Mouse (Mus musculus): ENCODE results near the gene Kcnab2. TPM values are rescaled to one million over a fixed set of nuclear protein-coding genes. Genes with fewer than 3 reads are reported as not detected.

Kcnab2 gene
- total and polyA plus RNA-seq, 3 experiments: 35.3 to 95.8 (median 58.3) TPM

GRCm38 (mm10) chr4:152428259-152428658 is 49.4 kb downstream of the Kcnab2 start:
- H3K27ac ChIP-seq (ENCODE audit: insufficient read depth, low read depth): peak overlapping the region; percentile 16; the same call in 1 of the 2 replicates
- H3K79me2 ChIP-seq (replicated peaks; ENCODE audit: control insufficient read depth, extremely low read depth, insufficient read depth, poor library complexity, severe bottlenecking): no peaks in the 10 kb centered on the region
- no peaks in the 10 kb centered on the region for H3K27me3 ChIP-seq (replicated peaks)
- H3K4me1 ChIP-seq (ENCODE audit: control insufficient read depth in 1 of 2, insufficient read depth in 2 of 2): peaks cover 6 to 28% of the 10 kb centered on the region in 2 experiments
- dilution Hi-C loops (cut with MboI; ENCODE audit: extremely low pct_ligation_motif_present, extremely low pct_unique_long_range_greater_than_20kb, low sequenced_read_pairs): no loop called here
- peaks cover 7% of the 10 kb centered on the region for H3K9me3 ChIP-seq (replicated peaks; ENCODE audit: low read length)
- peak; percentile 79 for TF ChIP-seq IRF4 (IDR thresholded peaks at IDR 0.05; ENCODE audit: low read depth, low read length)
- peak; percentile 54 for TF ChIP-seq EP300 (IDR thresholded peaks at IDR 0.05; ENCODE audit: low read length)
- peak; percentile 52; the same call in 1 of the 2 replicates for TF ChIP-seq TCF12 (IDR thresholded peaks at IDR 0.05; ENCODE audit: low read depth, low read length)
- no peak for TF ChIP-seq GABPA (IDR thresholded peaks at IDR 0.05; ENCODE audit: insufficient replicate concordance, low read depth, low read length)
- no peak for TF ChIP-seq KAT2A (IDR thresholded peaks at IDR 0.05; ENCODE audit: insufficient replicate concordance, low read length)
- TF ChIP-seq CTCF (conservative IDR thresholded peaks at IDR 0.05 in 1 of 2, IDR thresholded peaks at IDR 0.05 in 1 of 2; ENCODE audit: low read depth in 2 of 2, low read length in 2 of 2): peak in 1 of 2 experiments; percentile 39; a peak in 2 of 4 replicates
- H3K4me3 ChIP-seq (replicated peaks in 1 of 3; ENCODE audit: low read depth in 2 of 3, low read length in 2 of 3, poor library complexity in 1 of 3): no peak overlapping the region
- H3K4me2 ChIP-seq (ENCODE audit: insufficient read depth, low read depth, poor library complexity, severe bottlenecking): no peak overlapping the region
- in situ Hi-C loops (cut with MboI; ENCODE audit: low pct_ligation_motif_present, low pct_unique_long_range_greater_than_20kb, low sequenced_read_pairs): no loop called here
- H3K9ac ChIP-seq (ENCODE audit: insufficient read depth, low read depth): no peak overlapping the region
- H3K36me3 ChIP-seq (replicated peaks in 1 of 2; ENCODE audit: control insufficient read depth in 1 of 2, insufficient read depth in 1 of 2, low read length in 1 of 2): peaks cover 55 to 98% of the 10 kb centered on the region in 2 experiments
- peak; percentile 44 for DNase-seq (ENCODE audit: extremely low read depth)

- H3K27ac ChIP-seq (ENCODE audit: insufficient read depth, low read depth): no peak overlapping the region
- H3K27me3 ChIP-seq (replicated peaks): no peaks in the 10 kb centered on the region
- in situ Hi-C loops (cut with MboI; ENCODE audit: low pct_ligation_motif_present, low pct_unique_long_range_greater_than_20kb, low sequenced_read_pairs): no loop called here
- peaks cover 26 to 95% of the 10 kb centered on the region in 2 experiments for H3K36me3 ChIP-seq (replicated peaks in 1 of 2; ENCODE audit: control insufficient read depth in 1 of 2, insufficient read depth in 1 of 2, low read length in 1 of 2)
- no peak for TF ChIP-seq SIN3A (IDR thresholded peaks at IDR 0.05; ENCODE audit: low read length)
- TF ChIP-seq GABPA (IDR thresholded peaks at IDR 0.05; ENCODE audit: insufficient replicate concordance, low read depth, low read length): no peak
- TF ChIP-seq MYC (IDR thresholded peaks at IDR 0.05; ENCODE audit: low read depth, low read length): no peak
- TF ChIP-seq NELFE (IDR thresholded peaks at IDR 0.05; ENCODE audit: low read depth, low read length): no peak
- no peak for TF ChIP-seq PAX5 (IDR thresholded peaks at IDR 0.05; ENCODE audit: low read length)
- TF ChIP-seq CTCF (conservative IDR thresholded peaks at IDR 0.05 in 1 of 2, IDR thresholded peaks at IDR 0.05 in 1 of 2; ENCODE audit: low read depth in 2 of 2, low read length in 2 of 2): peak; percentile 49 to 69
- TF ChIP-seq EP300 (IDR thresholded peaks at IDR 0.05; ENCODE audit: low read length): no peak
- peak; percentile 29 for TF ChIP-seq SMC3 (IDR thresholded peaks at IDR 0.05; ENCODE audit: low read depth, low read length)
- H3K9ac ChIP-seq (ENCODE audit: insufficient read depth, low read depth): no peak overlapping the region
- peaks cover 6 to 30% of the 10 kb centered on the region in 2 experiments for H3K4me1 ChIP-seq (ENCODE audit: control insufficient read depth in 1 of 2, insufficient read depth in 2 of 2)
- DNase-seq (ENCODE audit: extremely low read depth): peak; percentile 29
- no peak overlapping the region for H3K4me2 ChIP-seq (ENCODE audit: insufficient read depth, low read depth, poor library complexity, severe bottlenecking)
- peaks cover 10% of the 10 kb centered on the region for H3K9me3 ChIP-seq (replicated peaks; ENCODE audit: low read length)
- dilution Hi-C loops (cut with MboI; ENCODE audit: extremely low pct_ligation_motif_present, extremely low pct_unique_long_range_greater_than_20kb, low sequenced_read_pairs): no loop called here
- no peak overlapping the region for H3K4me3 ChIP-seq (replicated peaks in 1 of 3; ENCODE audit: low read depth in 2 of 3, low read length in 2 of 3, poor library complexity in 1 of 3)
- no peaks in the 10 kb centered on the region for H3K79me2 ChIP-seq (replicated peaks; ENCODE audit: control insufficient read depth, extremely low read depth, insufficient read depth, poor library complexity, severe bottlenecking)
These were observed 52.7 kb downstream of the Kcnab2 start for GRCm38 (mm10) chr4:152424922-152425321.

- no peak overlapping the region for H3K27ac ChIP-seq (ENCODE audit: insufficient read depth, low read depth)
- H3K4me3 ChIP-seq (replicated peaks in 1 of 3; ENCODE audit: low read depth in 2 of 3, low read length in 2 of 3, poor library complexity in 1 of 3): no peak overlapping the region
- TF ChIP-seq CHD2 (IDR thresholded peaks at IDR 0.05; ENCODE audit: low read length) (no peak), ZNF384 (IDR thresholded peaks at IDR 0.05; ENCODE audit: low read depth, low read length) (no peak), GABPA (IDR thresholded peaks at IDR 0.05; ENCODE audit: insufficient replicate concordance, low read depth, low read length) (no peak), POLR2A (IDR thresholded peaks at IDR 0.05; ENCODE audit: low read depth, low read length) (no peak), USF1 (IDR thresholded peaks at IDR 0.05; ENCODE audit: low read depth, low read length) (no peak), SIN3A (IDR thresholded peaks at IDR 0.05; ENCODE audit: low read length) (no peak), ETS1 (conservative IDR thresholded peaks at IDR 0.05; ENCODE audit: low read depth, low read length) (no peak), RAD21 (IDR thresholded peaks at IDR 0.05; ENCODE audit: low read depth, low read length) (no peak), CHD1 (IDR thresholded peaks at IDR 0.05; ENCODE audit: low read depth, low read length) (no peak), MAFK (IDR thresholded peaks at IDR 0.05; ENCODE audit: insufficient replicate concordance, low read length) (no peak), MYC (IDR thresholded peaks at IDR 0.05; ENCODE audit: low read depth, low read length) (no peak)
- peaks cover 6 to 27% of the 10 kb centered on the region in 2 experiments for H3K4me1 ChIP-seq (ENCODE audit: control insufficient read depth in 1 of 2, insufficient read depth in 2 of 2)
- no peak overlapping the region for H3K9ac ChIP-seq (ENCODE audit: insufficient read depth, low read depth)
- H3K9me3 ChIP-seq (replicated peaks; ENCODE audit: low read length): peaks cover 10% of the 10 kb centered on the region
- dilution Hi-C loops (cut with MboI; ENCODE audit: extremely low pct_ligation_motif_present, extremely low pct_unique_long_range_greater_than_20kb, low sequenced_read_pairs): no loop called here
- no peak overlapping the region for H3K4me2 ChIP-seq (ENCODE audit: insufficient read depth, low read depth, poor library complexity, severe bottlenecking)
- DNase-seq (ENCODE audit: extremely low read depth): no peak
- no peaks in the 10 kb centered on the region for H3K27me3 ChIP-seq (replicated peaks)
- in situ Hi-C loops (cut with MboI; ENCODE audit: low pct_ligation_motif_present, low pct_unique_long_range_greater_than_20kb, low sequenced_read_pairs): no loop called here
- peaks cover 25 to 95% of the 10 kb centered on the region in 2 experiments for H3K36me3 ChIP-seq (replicated peaks in 1 of 2; ENCODE audit: control insufficient read depth in 1 of 2, insufficient read depth in 1 of 2, low read length in 1 of 2)
- H3K79me2 ChIP-seq (replicated peaks; ENCODE audit: control insufficient read depth, extremely low read depth, insufficient read depth, poor library complexity, severe bottlenecking): no peaks in the 10 kb centered on the region
These were observed 53.3 kb downstream of the Kcnab2 start for GRCm38 (mm10) chr4:152424341-152424740.

Measured in CH12.LX (cell line).